Mouse (Mus musculus) erythroblast, embryonic 14.5 days (primary cell): ENCODE measurements around the gene Pigm. TPM values are rescaled to one million over a fixed set of nuclear protein-coding genes. Genes with fewer than 3 reads are reported as not detected.

Experiments
- H3K27me3 ChIP-seq: 2 replicates; pipeline ENCODE4 v1.6.1; 2012; ENCODE audit warnings: inconsistent platforms; ENCODE audit not compliant: control insufficient read depth
- H3K36me3 ChIP-seq: 2 replicates; pipeline ENCODE4 v1.6.1; 2012; ENCODE audit warnings: mild to moderate bottlenecking, inconsistent platforms; ENCODE audit not compliant: control insufficient read depth
- H3K4me1 ChIP-seq: 2 replicates; pipeline ENCODE4 v1.6.1; 2012; ENCODE audit warnings: inconsistent platforms; ENCODE audit not compliant: control insufficient read depth
- H3K4me3 ChIP-seq: replicated peaks from 2 replicates; pipeline ENCODE3; 2012; ENCODE audit warnings: moderate library complexity, mild to moderate bottlenecking, inconsistent platforms
- H3K9me3 ChIP-seq: 2 replicates; pipeline ENCODE4 v1.6.1; 2012; ENCODE audit warnings: low read length, inconsistent platforms, mixed read lengths; ENCODE audit not compliant: control insufficient read depth
- GATA1 ChIP-seq: IDR thresholded peaks from 2 replicates; pipeline ENCODE4 v1.6.1; 2012; ENCODE audit warnings: low read length, inconsistent platforms, mixed read lengths
- TAL1 ChIP-seq: IDR thresholded peaks from 3 replicates; pipeline ENCODE4 v1.6.1; 2012; ENCODE audit warnings: low read length, inconsistent platforms, mixed read lengths
- polyA plus RNA-seq: library from polyadenylated mRNA; stranded (reverse); fragments of >175 nt; gene quantifications from 2 replicates; pipeline ENCODE4 v1.2.3, GENCODE M21; 2012

The Pigm gene
- polyA plus RNA-seq, 1 experiment, result 0.15 TPM

GRCm38 (mm10) chr1:172418642-172419041 lies 42.3 kb downstream of the Pigm start:
- no peak for TF ChIP-seq TAL1
- no peak for TF ChIP-seq GATA1
- Histone ChIP-seq H3K4me1 (no peaks in the 10 kb centered on the region), H3K9me3 (no peaks in the 10 kb centered on the region), H3K27me3 (no peaks in the 10 kb centered on the region), H3K4me3 (no peak overlapping the region), H3K36me3 (no peaks in the 10 kb centered on the region)

- no peaks in the 10 kb centered on the region for H3K27me3 ChIP-seq
- TF ChIP-seq GATA1 (no peak), TAL1 (no peak)
- no peaks in the 10 kb centered on the region for H3K9me3 ChIP-seq
- no peaks in the 10 kb centered on the region for H3K4me1 ChIP-seq
- no peaks in the 10 kb centered on the region for H3K36me3 ChIP-seq
- no peak overlapping the region for H3K4me3 ChIP-seq
Measured at GRCm38 (mm10) chr1:172420181-172420580, 43.8 kb downstream of the Pigm start.

- TF ChIP-seq GATA1 (no peak), TAL1 (no peak)
- H3K4me3 ChIP-seq, result no peak overlapping the region
- no peaks in the 10 kb centered on the region for H3K4me1 ChIP-seq
- no peaks in the 10 kb centered on the region for H3K9me3 ChIP-seq
- no peaks in the 10 kb centered on the region for H3K36me3 ChIP-seq
- no peaks in the 10 kb centered on the region for H3K27me3 ChIP-seq
Measured at GRCm38 (mm10) chr1:172423393-172423792, 47.0 kb downstream of the Pigm start.

GRCm38 (mm10) chr1:172426419-172426818 lies 50.1 kb downstream of the Pigm start:
- Histone ChIP-seq H3K4me1 (no peaks in the 10 kb centered on the region), H3K9me3 (no peaks in the 10 kb centered on the region), H3K27me3 (no peaks in the 10 kb centered on the region), H3K4me3 (no peak overlapping the region), H3K36me3 (no peaks in the 10 kb centered on the region)
- TF ChIP-seq TAL1 (no peak), GATA1 (no peak)

GRCm38 (mm10) chr1:172427841-172428240 lies 51.5 kb downstream of the Pigm start:
- H3K27me3 ChIP-seq, result no peaks in the 10 kb centered on the region

GRCm38 (mm10) chr1:172428614-172429013 lies 52.3 kb downstream of the Pigm start:
- Histone ChIP-seq H3K4me3 (no peak overlapping the region), H3K4me1 (no peaks in the 10 kb centered on the region), H3K9me3 (no peaks in the 10 kb centered on the region), H3K27me3 (no peaks in the 10 kb centered on the region), H3K36me3 (no peaks in the 10 kb centered on the region)
- TF ChIP-seq TAL1 (no peak), GATA1 (no peak)

More at GRCm38 (mm10) chr1:172427841-172428240, 51.5 kb downstream of the Pigm start:
- Histone ChIP-seq H3K36me3 (no peaks in the 10 kb centered on the region), H3K9me3 (no peaks in the 10 kb centered on the region), H3K4me1 (no peaks in the 10 kb centered on the region), H3K4me3 (no peak overlapping the region)
- TF ChIP-seq GATA1, result no peak
- no peak for TF ChIP-seq TAL1

- Histone ChIP-seq H3K27me3 (no peaks in the 10 kb centered on the region), H3K36me3 (no peaks in the 10 kb centered on the region), H3K4me3 (no peak overlapping the region), H3K9me3 (no peaks in the 10 kb centered on the region), H3K4me1 (no peaks in the 10 kb centered on the region)
- TF ChIP-seq GATA1 (no peak), TAL1 (no peak)
Measured at GRCm38 (mm10) chr1:172430731-172431220, 54.4 kb downstream of the Pigm start.

GRCm38 (mm10) chr1:172431836-172432586 lies 55.7 kb downstream of the Pigm start:
- no peak overlapping the region for H3K4me3 ChIP-seq
- H3K4me1 ChIP-seq, result no peaks in the 10 kb centered on the region
- no peaks in the 10 kb centered on the region for H3K36me3 ChIP-seq
- H3K9me3 ChIP-seq, result no peaks in the 10 kb centered on the region
- TF ChIP-seq TAL1, result no peak
- TF ChIP-seq GATA1, result no peak
- H3K27me3 ChIP-seq, result no peaks in the 10 kb centered on the region

- Histone ChIP-seq H3K27me3 (no peaks in the 10 kb centered on the region), H3K4me1 (no peaks in the 10 kb centered on the region), H3K9me3 (no peaks in the 10 kb centered on the region), H3K4me3 (no peak overlapping the region), H3K36me3 (no peaks in the 10 kb centered on the region)
- TF ChIP-seq TAL1 (no peak), GATA1 (no peak)
Measured at GRCm38 (mm10) chr1:172432587-172432955, 56.2 kb downstream of the Pigm start.
